Mouse (Mus musculus) small intestine, adult 2 months (tissue): ENCODE results near the gene Inpp4a.

Experiments
- CTCF ChIP-seq: fragments of 200-500 bp; IDR thresholded peaks from 2 replicates; pipeline ENCODE4 v1.5.1; 2012; ENCODE audit warnings: low read depth, mild to moderate bottlenecking, control low read depth, inconsistent platforms, low read length, moderate library complexity, mixed read lengths; ENCODE audit not compliant: insufficient replicate concordance, insufficient read length; ENCODE audit errors: extremely low read depth
- POLR2A ChIP-seq: fragments of 200-500 bp; IDR thresholded peaks from 2 replicates; pipeline ENCODE4 v1.6.1; 2012; ENCODE audit warnings: low read depth, mild to moderate bottlenecking, control low read depth, inconsistent platforms, low read length, moderate library complexity

- TF ChIP-seq CTCF (no peak), POLR2A (no peak)
Measured at GRCm38 (mm10) chr1:37314338-37314737, 14.7 kb downstream of the Inpp4a start.
